Mouse (Mus musculus): ENCODE measurements around the gene Il2rb.

Il2rb gene

GRCm38 (mm10) chr15:78494968-78495406 is at the start of gene Il2rb:
TSS of gene Il2rb (minus strand) at chr15:78495271.
- no peak for DNase-seq (ENCODE audit: inconsistent ontology term)

- DNase-seq (ENCODE audit: inconsistent ontology term), result no peak
These were observed 49.5 kb upstream of the Il2rb start, which contains the start of gene Sstr3 for GRCm38 (mm10) chr15:78544561-78545001. TSS of gene Sstr3 (minus strand) at chr15:78544685.

- no peak for DNase-seq (ENCODE audit: inconsistent ontology term)
These were observed 49.0 kb upstream of the Il2rb start for GRCm38 (mm10) chr15:78544041-78544440.

GRCm38 (mm10) chr15:78542767-78543303 is 47.8 kb upstream of the Il2rb start:
- DNase-seq (ENCODE audit: inconsistent ontology term), result no peak

- no peak for DNase-seq (ENCODE audit: inconsistent ontology term)
These were observed 47.2 kb upstream of the Il2rb start for GRCm38 (mm10) chr15:78542098-78542766.

- peak; percentile 12 for DNase-seq (ENCODE audit: inconsistent ontology term)
These were observed 46.5 kb upstream of the Il2rb start for GRCm38 (mm10) chr15:78541606-78542005.

GRCm38 (mm10) chr15:78541036-78541435 is 46.0 kb upstream of the Il2rb start:
- no peak for DNase-seq (ENCODE audit: inconsistent ontology term)

- DNase-seq (ENCODE audit: inconsistent ontology term), result no peak
These were observed 40.8 kb upstream of the Il2rb start for GRCm38 (mm10) chr15:78535723-78536421.

GRCm38 (mm10) chr15:78533346-78533835 is 38.3 kb upstream of the Il2rb start:
- no peak for DNase-seq (ENCODE audit: inconsistent ontology term)

- DNase-seq (ENCODE audit: inconsistent ontology term), result no peak
These were observed 37.7 kb upstream of the Il2rb start for GRCm38 (mm10) chr15:78532566-78533345.

GRCm38 (mm10) chr15:78531901-78532469 is 36.9 kb upstream of the Il2rb start:
- peak; percentile 97 for DNase-seq (ENCODE audit: inconsistent ontology term)

- no peak for DNase-seq (ENCODE audit: inconsistent ontology term)
These were observed 36.3 kb upstream of the Il2rb start for GRCm38 (mm10) chr15:78531451-78531720.

GRCm38 (mm10) chr15:78530671-78531450 is 35.8 kb upstream of the Il2rb start, which contains the start of gene C1qtnf6:
TSS of gene C1qtnf6 (minus strand) at chr15:78531416.
- DNase-seq (ENCODE audit: inconsistent ontology term), result peak; percentile 92

- no peak for DNase-seq (ENCODE audit: inconsistent ontology term)
These were observed 35.1 kb upstream of the Il2rb start for GRCm38 (mm10) chr15:78530141-78530540.

- peak; percentile 92 for DNase-seq (ENCODE audit: inconsistent ontology term)
These were observed 34.4 kb upstream of the Il2rb start for GRCm38 (mm10) chr15:78529428-78529990.

- peak; percentile 40 for DNase-seq (ENCODE audit: inconsistent ontology term)
These were observed 33.8 kb upstream of the Il2rb start for GRCm38 (mm10) chr15:78528726-78529411.

GRCm38 (mm10) chr15:78527973-78528372 is 32.9 kb upstream of the Il2rb start:
- peak; percentile 46 for DNase-seq (ENCODE audit: inconsistent ontology term)

- no peak for DNase-seq (ENCODE audit: inconsistent ontology term)
These were observed 29.1 kb upstream of the Il2rb start for GRCm38 (mm10) chr15:78524163-78524562.

GRCm38 (mm10) chr15:78521892-78522291 is 26.8 kb upstream of the Il2rb start:
- DNase-seq (ENCODE audit: inconsistent ontology term), result no peak

GRCm38 (mm10) chr15:78521331-78521730 is 26.3 kb upstream of the Il2rb start:
- no peak for DNase-seq (ENCODE audit: inconsistent ontology term)
